Mouse (Mus musculus): ENCODE measurements around the gene Tmem100. TPM values are rescaled to one million over a fixed set of nuclear protein-coding genes. Genes with fewer than 3 reads are reported as not detected.

Tmem100 gene
- polyA plus RNA-seq (2016; fragmentation: Nextera tagmentation; extraction: Ambion mirVana): 25.9 and 27.5 TPM in 2 replicates

DNA sequence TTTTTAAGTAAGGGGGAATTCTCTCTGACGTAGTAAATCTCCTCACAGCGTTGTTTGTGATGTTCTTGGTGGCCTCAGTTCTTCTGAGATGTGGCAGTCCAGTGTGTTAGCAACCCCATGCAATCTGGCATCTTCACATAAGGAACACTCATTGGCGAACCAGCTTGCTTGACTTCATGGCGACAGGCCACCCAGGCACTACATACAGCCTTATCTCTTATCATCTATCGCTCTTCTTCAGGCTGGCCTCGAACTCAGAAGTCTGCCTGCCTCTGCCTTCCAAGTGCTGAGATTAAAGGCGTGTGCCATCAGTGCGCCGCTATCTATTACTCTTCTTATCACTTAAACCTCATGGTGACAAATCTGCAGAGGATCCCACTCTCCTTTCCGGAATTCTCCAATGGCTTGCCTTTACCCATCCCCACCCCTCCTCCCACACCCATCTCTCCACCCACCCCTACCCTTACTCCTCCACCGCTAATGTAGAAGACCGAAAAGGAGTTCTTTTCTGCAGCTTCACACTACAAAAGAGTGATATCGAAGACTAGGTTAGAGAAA lies at the start of gene Tmem100:
Tmem100 (plus strand) TSS at position 508 of the 558 bp plus-strand sequence.
- Histone ChIP-seq H3K27me3 (peaks cover 5% of the 10 kb centered on the region; the same call in 1 of the 2 replicates), H3K9me3 (no peaks in the 10 kb centered on the region), H3K27ac (peak within 1 kb of the TSS; percentile 80), H3K4me3 (peak within 1 kb of the TSS; percentile 45), H3K4me1 (peaks cover 48% of the 10 kb centered on the region), H3K4me2 (replicated peaks) (peak within 1 kb of the TSS; percentile 51), H3K9ac (peak within 1 kb of the TSS; percentile 39), H3K36me3 (no peaks in the 10 kb centered on the region)
- 45% methylated on average over 13 of the region's 13 CpGs for WGBS
- no peak for ATAC-seq (ENCODE audit: insufficient number of reproducible peaks, insufficient read depth, low FRiP score, low TSS enrichment)

GRCm38 (mm10) chr11:89982918-89983317 lies 47.2 kb upstream of the Tmem100 start:
- 67% methylated on average over 2 of the region's 2 CpGs for WGBS
- no peak overlapping the region for H3K4me3 ChIP-seq
- no peak overlapping the region for H3K27ac ChIP-seq
- H3K36me3 ChIP-seq: no peaks in the 10 kb centered on the region
- H3K9me3 ChIP-seq: no peaks in the 10 kb centered on the region
- H3K4me2 ChIP-seq (replicated peaks): no peak overlapping the region
- no peak overlapping the region for H3K9ac ChIP-seq
- H3K27me3 ChIP-seq: no peaks in the 10 kb centered on the region
- peaks cover 11% of the 10 kb centered on the region for H3K4me1 ChIP-seq
- no peak for ATAC-seq (ENCODE audit: insufficient number of reproducible peaks, insufficient read depth, low FRiP score, low TSS enrichment)

DNA sequence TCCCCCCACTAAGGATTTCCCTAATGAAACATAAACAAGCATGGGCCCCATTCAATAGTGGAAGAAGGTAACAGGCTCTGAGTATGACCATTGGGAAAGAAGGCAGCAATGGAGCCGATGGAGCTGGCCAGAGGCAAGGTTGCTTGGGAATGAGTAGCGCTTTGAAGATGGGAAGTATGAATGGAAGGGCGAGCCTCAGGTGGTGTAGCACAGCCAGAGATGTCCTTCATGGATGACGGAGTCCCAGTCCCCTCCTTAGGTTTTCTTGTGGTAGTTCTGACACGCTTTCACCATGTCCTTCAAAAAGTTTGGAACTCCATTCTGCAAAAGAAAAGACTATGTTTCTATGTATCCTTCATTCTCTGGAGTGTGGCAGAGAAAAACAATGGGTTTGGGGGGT lies 45.7 kb upstream of the Tmem100 start:
- no peak for ATAC-seq (ENCODE audit: insufficient number of reproducible peaks, insufficient read depth, low FRiP score, low TSS enrichment)
- Histone ChIP-seq H3K27ac (no peak overlapping the region), H3K9ac (no peak overlapping the region)

GRCm38 (mm10) chr11:89985200-89986187 lies 44.7 kb upstream of the Tmem100 start:
- no peak overlapping the region for H3K4me2 ChIP-seq (replicated peaks)
- no peak overlapping the region for H3K27ac ChIP-seq
- WGBS: 62% methylated on average over 10 of the region's 10 CpGs
- H3K36me3 ChIP-seq: no peaks in the 10 kb centered on the region
- no peaks in the 10 kb centered on the region for H3K27me3 ChIP-seq
- no peaks in the 10 kb centered on the region for H3K9me3 ChIP-seq
- no peak overlapping the region for H3K4me3 ChIP-seq
- ATAC-seq (ENCODE audit: insufficient number of reproducible peaks, insufficient read depth, low FRiP score, low TSS enrichment): no peak
- H3K9ac ChIP-seq: no peak overlapping the region
- no peaks in the 10 kb centered on the region for H3K4me1 ChIP-seq

More for the DNA sequence above, 45.7 kb upstream of the Tmem100 start:
- 93% methylated on average over 5 of the region's 5 CpGs for WGBS
- Histone ChIP-seq H3K27me3 (no peaks in the 10 kb centered on the region), H3K4me2 (replicated peaks) (no peak overlapping the region), H3K36me3 (no peaks in the 10 kb centered on the region), H3K9me3 (no peaks in the 10 kb centered on the region), H3K4me3 (no peak overlapping the region), H3K4me1 (no peaks in the 10 kb centered on the region)

- 89% methylated on average over 8 of the region's 8 CpGs for WGBS
- Histone ChIP-seq H3K27ac (no peak overlapping the region), H3K4me2 (replicated peaks) (no peak overlapping the region), H3K9me3 (no peaks in the 10 kb centered on the region), H3K4me3 (no peak overlapping the region), H3K4me1 (no peaks in the 10 kb centered on the region), H3K36me3 (no peaks in the 10 kb centered on the region), H3K9ac (no peak overlapping the region), H3K27me3 (no peaks in the 10 kb centered on the region)
- no peak for ATAC-seq (ENCODE audit: insufficient number of reproducible peaks, insufficient read depth, low FRiP score, low TSS enrichment)
Measured at GRCm38 (mm10) chr11:89986516-89986915, 43.6 kb upstream of the Tmem100 start.

- 22% methylated on average over 8 of the region's 8 CpGs for WGBS
- H3K4me1 ChIP-seq: no peaks in the 10 kb centered on the region
- H3K27ac ChIP-seq: no peak overlapping the region
- H3K4me2 ChIP-seq (replicated peaks): no peak overlapping the region
- no peak overlapping the region for H3K4me3 ChIP-seq
- no peaks in the 10 kb centered on the region for H3K9me3 ChIP-seq
- ATAC-seq (ENCODE audit: insufficient number of reproducible peaks, insufficient read depth, low FRiP score, low TSS enrichment): 0 out of 2 replicates have a peak, but pooled peaks have one; percentile 68
- no peaks in the 10 kb centered on the region for H3K27me3 ChIP-seq
- no peaks in the 10 kb centered on the region for H3K36me3 ChIP-seq
- H3K9ac ChIP-seq: no peak overlapping the region
Measured at GRCm38 (mm10) chr11:89988936-89989589, 41.1 kb upstream of the Tmem100 start.

DNA sequence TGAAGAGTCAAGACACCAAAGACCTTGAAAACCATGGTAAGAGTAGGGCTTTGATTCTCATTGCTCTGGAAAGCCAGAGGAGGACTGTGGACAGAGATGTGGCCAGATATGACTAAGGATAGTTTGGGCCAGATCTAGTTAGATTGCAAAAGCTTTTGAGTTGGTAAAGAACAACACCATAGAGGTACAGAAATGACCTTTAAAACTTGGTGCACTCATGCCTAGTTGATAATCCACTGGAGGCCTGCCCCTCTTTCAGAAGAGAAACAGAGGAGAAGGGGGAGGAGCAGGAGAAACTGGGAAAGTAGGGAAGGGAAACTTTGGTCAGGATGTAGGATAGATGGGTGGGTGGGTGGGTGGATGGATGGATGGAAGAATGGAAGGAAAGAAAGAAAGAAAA lies 38.5 kb upstream of the Tmem100 start:
- no peaks in the 10 kb centered on the region for H3K27me3 ChIP-seq
- ATAC-seq (ENCODE audit: insufficient number of reproducible peaks, insufficient read depth, low FRiP score, low TSS enrichment): no peak
- no peak overlapping the region for H3K4me2 ChIP-seq (replicated peaks)
- H3K9me3 ChIP-seq: no peaks in the 10 kb centered on the region
- H3K9ac ChIP-seq: no peak overlapping the region
- H3K27ac ChIP-seq: no peak overlapping the region
- no peaks in the 10 kb centered on the region for H3K4me1 ChIP-seq
- no peaks in the 10 kb centered on the region for H3K36me3 ChIP-seq
- no peak overlapping the region for H3K4me3 ChIP-seq

DNA sequence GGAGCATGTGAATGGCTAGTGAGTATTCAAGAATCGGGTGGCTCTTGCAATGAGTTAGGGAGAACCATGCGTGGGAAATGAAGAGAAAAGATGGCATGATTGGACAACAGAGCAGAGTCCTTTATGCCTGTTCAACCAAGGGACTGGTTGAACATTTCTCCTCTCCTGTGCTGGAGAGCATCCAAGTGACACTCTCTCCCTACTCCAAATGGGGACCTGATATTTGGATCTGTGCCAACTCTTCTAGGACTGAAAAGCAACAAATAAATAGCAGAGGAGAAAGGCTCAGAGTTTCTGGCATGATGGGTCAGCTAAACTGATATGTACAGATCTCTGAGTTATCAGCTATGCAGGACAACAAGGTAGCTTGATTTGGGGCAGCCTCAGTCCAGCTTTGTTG lies 35.4 kb upstream of the Tmem100 start:
- Histone ChIP-seq H3K9me3 (no peaks in the 10 kb centered on the region), H3K4me2 (replicated peaks) (no peak overlapping the region), H3K27me3 (no peaks in the 10 kb centered on the region), H3K36me3 (no peaks in the 10 kb centered on the region), H3K9ac (no peak overlapping the region), H3K27ac (no peak overlapping the region), H3K4me3 (no peak overlapping the region), H3K4me1 (no peaks in the 10 kb centered on the region)
- no peak for ATAC-seq (ENCODE audit: insufficient number of reproducible peaks, insufficient read depth, low FRiP score, low TSS enrichment)
- 91% methylated on average over 2 of the region's 2 CpGs for WGBS

GRCm38 (mm10) chr11:89995596-89995995 lies 34.6 kb upstream of the Tmem100 start:
- Histone ChIP-seq H3K36me3 (no peaks in the 10 kb centered on the region), H3K27me3 (no peaks in the 10 kb centered on the region), H3K9ac (no peak overlapping the region), H3K4me3 (no peak overlapping the region), H3K4me1 (no peaks in the 10 kb centered on the region), H3K9me3 (no peaks in the 10 kb centered on the region), H3K27ac (no peak overlapping the region), H3K4me2 (replicated peaks) (no peak overlapping the region)
- 85% methylated on average over 5 of the region's 5 CpGs for WGBS
- ATAC-seq (ENCODE audit: insufficient number of reproducible peaks, insufficient read depth, low FRiP score, low TSS enrichment): no peak

- Histone ChIP-seq H3K27ac (no peak overlapping the region), H3K9ac (no peak overlapping the region), H3K4me1 (no peaks in the 10 kb centered on the region), H3K4me2 (replicated peaks) (no peak overlapping the region), H3K9me3 (no peaks in the 10 kb centered on the region), H3K4me3 (no peak overlapping the region), H3K36me3 (no peaks in the 10 kb centered on the region), H3K27me3 (no peaks in the 10 kb centered on the region)
- no peak for ATAC-seq (ENCODE audit: insufficient number of reproducible peaks, insufficient read depth, low FRiP score, low TSS enrichment)
- 86% methylated on average over 4 of the region's 4 CpGs for WGBS
Measured at GRCm38 (mm10) chr11:89996406-89996805, 33.7 kb upstream of the Tmem100 start.

DNA sequence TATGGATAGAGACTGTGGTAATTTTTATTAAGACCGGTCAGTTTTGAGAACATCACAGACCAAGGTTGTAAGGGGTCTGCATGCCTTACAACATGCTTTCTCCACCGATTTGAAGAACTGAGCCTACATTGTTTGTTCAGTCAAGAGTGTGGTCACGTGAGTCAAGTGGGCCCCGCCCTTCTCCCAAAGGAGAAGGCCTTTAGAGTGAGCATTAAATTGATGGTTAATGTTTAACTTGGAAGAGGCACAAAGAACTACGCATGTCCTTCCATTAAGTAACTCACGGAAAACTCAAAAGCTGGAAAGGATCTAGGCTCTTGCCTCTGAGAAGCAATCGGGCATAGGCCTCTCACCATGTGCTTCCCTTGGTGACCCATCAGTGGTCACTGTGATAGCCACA lies 33.3 kb upstream of the Tmem100 start:
- Histone ChIP-seq H3K4me2 (replicated peaks) (no peak overlapping the region), H3K27me3 (no peaks in the 10 kb centered on the region), H3K4me1 (no peaks in the 10 kb centered on the region), H3K9me3 (no peaks in the 10 kb centered on the region), H3K9ac (no peak overlapping the region), H3K4me3 (no peak overlapping the region), H3K36me3 (no peaks in the 10 kb centered on the region), H3K27ac (no peak overlapping the region)
- no peak for ATAC-seq (ENCODE audit: insufficient number of reproducible peaks, insufficient read depth, low FRiP score, low TSS enrichment)
- WGBS: 91% methylated on average over 7 of the region's 7 CpGs
